Mouse (Mus musculus) kidney, embryonic 16.5 days (tissue): ENCODE results near the gene Ung. TPM values are rescaled to one million over a fixed set of nuclear protein-coding genes. Genes with fewer than 3 reads are reported as not detected.

Experiments
- ATAC-seq: fragments of 200-750 bp; cut with Nextera tagmentation; 2 replicates; pipeline ENCODE4 v1.8.0; 2017; ENCODE audit warnings: moderate TSS enrichment; ENCODE audit not compliant: low FRiP score, low TSS enrichment
- H3K27ac ChIP-seq: fragments of 300-500 bp; sonication (generic); 2 replicates; pipeline ENCODE4 v1.5.1; 2014; ENCODE audit warnings: low read length
- H3K27me3 ChIP-seq: fragments of 300-500 bp; sonication (generic); 2 replicates; pipeline ENCODE4 v1.6.1; 2014; ENCODE audit warnings: low read length, control low read depth, mixed read lengths; ENCODE audit not compliant: insufficient read depth
- H3K36me3 ChIP-seq: fragments of 300-500 bp; sonication (generic); 2 replicates; pipeline ENCODE4 v1.6.1; 2014; ENCODE audit warnings: low read length, control low read depth, mixed read lengths; ENCODE audit not compliant: insufficient read depth
- H3K4me1 ChIP-seq: fragments of 300-500 bp; sonication (generic); 2 replicates; pipeline ENCODE4 v1.6.1; 2014; ENCODE audit warnings: low read length, control low read depth, mixed read lengths; ENCODE audit not compliant: insufficient read depth
- H3K4me2 ChIP-seq: fragments of 300-500 bp; sonication (generic); replicated peaks from 2 replicates; pipeline ENCODE4 v1.6.1; 2014; ENCODE audit warnings: low read depth, low read length
- H3K4me3 ChIP-seq: fragments of 300-500 bp; sonication (generic); 2 replicates; pipeline ENCODE4 v1.5.1; 2014; ENCODE audit warnings: mild to moderate bottlenecking, low read length
- H3K9ac ChIP-seq: fragments of 300-500 bp; sonication (generic); replicated peaks from 2 replicates; pipeline ENCODE4 v1.6.1; 2014; ENCODE audit warnings: low read length
- H3K9me3 ChIP-seq: fragments of 300-500 bp; sonication (generic); 2 replicates; pipeline ENCODE4 v1.6.1; 2016; ENCODE audit warnings: low read length, control low read depth
- WGBS: fragments of 180-500 bp; shearing (Covaris S2); extraction: QIAGEN DNeasy Blood & Tissue Kit; methylation state at CpG from one replicate; pipeline ENCODE4 v1.1.7; 2014; 5-methylcytosine and 5-hydroxymethylcytosine counted together
- polyA plus RNA-seq: library from polyadenylated mRNA; unstranded; fragments of >200 nt; fragmentation: Nextera tagmentation; extraction: Ambion mirVana; gene quantifications from 2 replicates; pipeline ENCODE4 v1.2.1, GENCODE M21; 2015

Ung gene
- polyA plus RNA-seq, 1 experiment from 2014 or later: 56.2 TPM

DNA sequence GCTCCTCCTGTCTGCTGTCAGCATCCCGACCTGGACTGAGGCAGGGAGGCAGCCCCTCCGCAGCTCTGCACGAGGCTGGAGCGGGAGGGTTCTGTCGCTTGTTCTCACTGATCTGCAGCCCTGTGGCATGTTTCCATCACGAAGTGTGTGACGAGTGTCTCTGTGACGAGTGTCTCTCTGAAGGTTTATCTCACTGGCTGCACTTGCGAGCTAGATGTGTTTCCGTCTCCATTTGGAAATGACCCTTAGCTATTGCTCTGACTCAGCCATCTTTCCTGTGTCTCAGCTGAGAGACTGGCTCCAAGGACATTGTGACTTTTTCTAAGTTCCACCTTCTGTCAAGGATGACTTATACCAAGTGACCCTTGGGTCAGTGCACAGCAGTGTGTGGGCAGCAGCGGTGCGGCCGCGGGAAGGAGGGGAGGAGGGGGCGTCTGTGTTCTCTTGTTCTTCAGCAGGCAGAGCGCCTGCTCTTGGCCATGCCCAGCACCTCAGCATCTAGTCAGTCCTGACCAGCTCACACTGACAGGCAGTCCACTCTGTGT lies 23.7 kb upstream of the Ung start:
- Histone ChIP-seq H3K4me1 (no peaks in the 10 kb centered on the region), H3K4me2 (no peak overlapping the region), H3K9me3 (no peaks in the 10 kb centered on the region), H3K9ac (no peak overlapping the region), H3K27me3 (no peaks in the 10 kb centered on the region), H3K36me3 (peaks cover 65% of the 10 kb centered on the region), H3K27ac (no peak overlapping the region), H3K4me3 (no peak overlapping the region)
- ATAC-seq: 0 out of 2 replicates have a peak, but pooled peaks have one; percentile 12
- WGBS: 52% methylated on average over 16 of the region's 16 CpGs

DNA sequence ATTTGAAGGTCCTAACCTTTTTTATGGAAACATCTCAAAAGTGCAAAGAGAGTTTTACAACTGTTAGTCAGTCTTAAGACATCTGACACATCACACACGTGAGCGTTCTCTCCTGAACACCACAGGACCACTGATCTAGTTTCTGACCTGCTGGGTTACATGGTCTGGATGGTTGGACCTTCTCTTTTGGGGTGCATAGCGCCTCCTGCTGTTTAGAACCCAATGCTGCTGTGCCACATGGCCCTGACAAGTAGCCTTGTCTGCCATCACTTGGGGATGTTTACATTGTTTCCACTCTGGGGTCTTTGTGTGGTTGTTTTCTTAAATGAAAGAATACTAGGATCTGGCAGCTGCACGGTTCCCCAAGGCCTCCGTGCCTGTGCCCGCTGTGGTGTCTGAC lies 16.9 kb upstream of the Ung start:
- no peak for ATAC-seq
- WGBS: 87% methylated on average over 6 of the region's 6 CpGs
- no peak overlapping the region for H3K9ac ChIP-seq
- H3K9me3 ChIP-seq: no peaks in the 10 kb centered on the region
- H3K4me2 ChIP-seq: no peak overlapping the region
- H3K4me1 ChIP-seq: no peaks in the 10 kb centered on the region
- H3K27me3 ChIP-seq: no peaks in the 10 kb centered on the region
- H3K4me3 ChIP-seq: no peak overlapping the region
- H3K36me3 ChIP-seq: peaks cover 75% of the 10 kb centered on the region
- no peak overlapping the region for H3K27ac ChIP-seq

GRCm38 (mm10) chr5:114115030-114115429 lies 15.2 kb upstream of the Ung start:
- Histone ChIP-seq H3K4me3 (no peak overlapping the region), H3K4me2 (no peak overlapping the region), H3K36me3 (peaks cover 64% of the 10 kb centered on the region), H3K27ac (no peak overlapping the region), H3K9me3 (no peaks in the 10 kb centered on the region), H3K9ac (no peak overlapping the region), H3K27me3 (no peaks in the 10 kb centered on the region), H3K4me1 (no peaks in the 10 kb centered on the region)
- no peak for ATAC-seq
- 72% methylated on average over 5 of the region's 5 CpGs for WGBS

DNA sequence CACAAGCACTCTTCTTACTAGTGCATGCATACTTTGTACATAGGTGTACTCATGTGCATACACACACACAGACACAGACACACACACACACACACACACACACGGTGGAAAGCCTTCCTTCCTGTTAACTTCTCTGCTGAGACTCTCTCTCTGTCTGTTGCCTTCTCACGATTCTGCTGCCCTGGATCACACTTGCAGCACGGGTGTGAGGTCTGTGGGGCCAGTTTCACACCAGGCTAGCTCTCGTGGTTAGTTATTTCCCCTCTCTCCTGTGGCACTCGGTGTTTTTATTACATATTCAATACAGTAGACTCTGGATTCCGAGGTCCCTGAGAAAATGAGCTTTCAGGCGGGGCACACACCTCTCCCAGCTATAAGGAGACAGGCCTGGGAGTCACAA lies 13.6 kb upstream of the Ung start:
- H3K4me3 ChIP-seq: no peak overlapping the region
- no peaks in the 10 kb centered on the region for H3K4me1 ChIP-seq
- no peaks in the 10 kb centered on the region for H3K9me3 ChIP-seq
- H3K36me3 ChIP-seq: peaks cover 66% of the 10 kb centered on the region
- no peak overlapping the region for H3K27ac ChIP-seq
- H3K9ac ChIP-seq: no peak overlapping the region
- no peak for ATAC-seq
- H3K4me2 ChIP-seq: no peak overlapping the region
- 85% methylated on average over 7 of the region's 7 CpGs for WGBS
- H3K27me3 ChIP-seq: no peaks in the 10 kb centered on the region

GRCm38 (mm10) chr5:114119806-114120205 lies 10.4 kb upstream of the Ung start:
- H3K9ac ChIP-seq: no peak overlapping the region
- no peak overlapping the region for H3K4me3 ChIP-seq
- H3K27ac ChIP-seq: no peak overlapping the region
- H3K4me1 ChIP-seq: no peaks in the 10 kb centered on the region
- no peaks in the 10 kb centered on the region for H3K27me3 ChIP-seq
- peaks cover 65% of the 10 kb centered on the region for H3K36me3 ChIP-seq
- no peak for ATAC-seq
- 89% methylated on average over 4 of the region's 4 CpGs for WGBS
- H3K4me2 ChIP-seq: no peak overlapping the region
- H3K9me3 ChIP-seq: no peaks in the 10 kb centered on the region

DNA sequence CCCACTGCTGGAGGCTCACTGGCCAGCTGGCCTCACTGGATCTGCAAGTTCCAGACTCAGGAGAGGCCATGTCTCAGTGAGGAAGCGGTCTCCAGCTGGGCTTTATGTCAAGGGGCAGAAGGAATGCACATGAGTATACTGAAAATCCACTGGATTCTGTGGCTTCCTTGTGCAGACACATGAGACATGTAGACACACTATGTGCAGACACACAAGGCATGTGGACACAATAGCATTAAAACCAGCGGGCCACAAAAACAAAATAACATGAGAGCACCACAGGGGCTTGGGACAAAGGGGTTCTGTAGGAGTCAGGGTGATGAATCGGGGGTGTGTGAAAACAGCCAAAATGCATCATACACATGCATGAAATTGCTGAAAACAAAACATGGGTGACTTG lies 4.2 kb upstream of the Ung start:
- H3K4me1 ChIP-seq: peaks cover 9% of the 10 kb centered on the region
- H3K9ac ChIP-seq: no peak overlapping the region
- H3K27me3 ChIP-seq: no peaks in the 10 kb centered on the region
- WGBS: 92% methylated on average over 3 of the region's 3 CpGs
- no peaks in the 10 kb centered on the region for H3K9me3 ChIP-seq
- no peak overlapping the region for H3K27ac ChIP-seq
- H3K36me3 ChIP-seq: peaks cover 37% of the 10 kb centered on the region
- ATAC-seq: no peak
- no peak overlapping the region for H3K4me3 ChIP-seq
- H3K4me2 ChIP-seq: no peak overlapping the region

DNA sequence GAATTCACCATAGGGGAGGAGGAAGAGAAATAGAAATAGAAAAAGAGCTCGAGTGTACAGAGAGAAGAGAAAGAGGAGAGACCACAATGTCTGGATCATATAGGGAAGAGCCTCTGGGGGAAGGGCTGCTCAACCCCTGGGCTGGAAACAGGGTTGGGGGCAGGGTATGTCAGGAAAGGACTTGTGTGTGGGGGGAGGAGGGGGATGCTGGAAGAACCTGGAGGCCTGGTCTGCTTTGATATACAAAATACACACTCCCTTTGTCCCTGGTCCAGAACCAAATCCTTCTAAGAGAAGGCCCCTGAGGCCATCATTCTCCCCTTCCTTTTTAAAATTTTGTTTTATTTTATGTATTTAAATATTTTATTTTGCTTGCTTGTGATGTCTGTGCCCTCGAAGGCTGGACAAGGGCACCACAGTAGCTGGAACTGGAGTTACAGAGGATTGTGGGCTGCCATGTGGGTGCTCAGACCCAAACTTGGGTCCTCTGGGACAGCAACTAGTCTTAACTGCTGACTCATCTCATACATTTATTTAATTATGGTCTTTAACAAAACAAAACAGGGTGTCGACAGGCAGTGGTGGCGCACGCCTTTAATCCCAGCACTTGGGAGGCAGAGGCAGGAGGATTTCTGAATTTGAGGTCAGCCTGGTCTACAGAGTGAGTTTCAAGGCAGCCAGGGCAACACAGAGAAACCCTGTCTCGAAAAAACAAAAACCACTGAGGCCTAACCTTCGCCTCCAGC lies 3.5 kb upstream of the Ung start:
- Histone ChIP-seq H3K4me2 (peak overlapping the region; percentile 99), H3K9ac (no peak overlapping the region; the same call in 1 of the 2 replicates), H3K36me3 (peaks cover 30% of the 10 kb centered on the region), H3K9me3 (no peaks in the 10 kb centered on the region), H3K4me3 (no peak overlapping the region), H3K27ac (no peak overlapping the region), H3K4me1 (peaks cover 12% of the 10 kb centered on the region), H3K27me3 (no peaks in the 10 kb centered on the region)
- 78% methylated on average over 7 of the region's 7 CpGs for WGBS
- ATAC-seq: no peak

DNA sequence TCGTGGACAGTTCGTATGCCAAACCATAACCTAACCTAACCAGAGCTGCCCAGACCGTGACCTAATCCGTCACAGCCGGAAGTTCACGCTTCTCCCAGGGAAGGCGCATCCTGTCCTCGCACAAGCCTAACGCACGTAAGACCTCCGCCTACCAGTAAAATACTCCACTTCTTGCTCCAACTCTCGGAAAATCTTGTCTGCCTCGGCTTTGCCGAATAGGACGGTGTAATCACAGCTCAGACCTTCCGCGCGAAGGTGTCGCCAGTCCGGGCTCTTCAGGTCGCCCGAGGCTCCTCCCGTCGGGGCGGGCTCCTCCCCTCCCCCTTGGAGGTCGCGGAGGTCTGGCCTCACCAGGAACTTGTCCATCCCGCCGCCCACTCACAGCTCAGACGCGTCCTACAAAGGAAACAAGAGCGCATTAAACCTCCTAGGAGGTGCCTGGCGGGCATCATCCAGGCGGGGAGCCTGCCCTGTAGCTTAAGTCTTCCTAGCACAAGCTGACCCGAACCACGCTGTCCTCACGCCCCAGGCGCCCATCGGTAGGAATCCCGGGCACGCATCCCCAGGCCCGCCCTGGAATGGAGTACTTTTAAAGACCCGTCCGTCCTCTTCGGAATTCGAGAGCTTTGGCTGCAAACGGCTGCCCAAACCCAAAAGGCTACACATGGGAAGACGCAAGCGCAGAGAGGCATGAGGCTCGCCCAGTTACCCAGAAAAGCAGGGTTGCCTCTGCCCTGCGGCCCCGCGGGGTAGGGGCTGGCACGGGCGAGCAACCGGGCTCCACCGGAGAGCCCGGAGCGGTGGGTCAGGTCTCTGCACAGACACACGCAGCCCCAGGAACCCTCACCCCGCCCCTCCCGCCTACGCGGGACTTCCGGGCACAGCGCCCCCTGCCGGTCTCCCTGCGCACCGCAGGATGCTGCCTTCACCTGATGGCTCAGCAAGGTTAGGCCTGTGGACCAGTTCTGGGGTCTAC lies 2.5 kb upstream of the Ung start, which contains the start of gene Alkbh2:
Alkbh2 (minus strand) TSS at position 845 of the 976 bp plus-strand sequence.
- no peaks in the 10 kb centered on the region for H3K9me3 ChIP-seq

GRCm38 (mm10) chr5:114129550-114130210 lies 506 bp upstream of the Ung start:
- H3K27ac ChIP-seq: no peak overlapping the region; the same call in 1 of the 2 replicates
- H3K4me1 ChIP-seq: peaks cover 26% of the 10 kb centered on the region
- H3K9me3 ChIP-seq: no peaks in the 10 kb centered on the region
- H3K36me3 ChIP-seq: peaks cover 6% of the 10 kb centered on the region; the same call in 1 of the 2 replicates
- peak overlapping the region; percentile 89 for H3K4me3 ChIP-seq
- no peak for ATAC-seq
- H3K9ac ChIP-seq: peak overlapping the region; percentile 73
- H3K4me2 ChIP-seq: peak overlapping the region; percentile 98
- WGBS: 73% methylated on average over 15 of the region's 15 CpGs
- H3K27me3 ChIP-seq: no peaks in the 10 kb centered on the region

More for the DNA sequence above, 2.5 kb upstream of the Ung start, which contains the start of gene Alkbh2:
- Histone ChIP-seq H3K36me3 (peaks cover 20% of the 10 kb centered on the region), H3K27me3 (no peaks in the 10 kb centered on the region), H3K9ac (peak within 1 kb of the TSS; percentile 78), H3K4me1 (peaks cover 22% of the 10 kb centered on the region), H3K4me2 (peak within 1 kb of the TSS; percentile 99), H3K4me3 (peak within 1 kb of the TSS; percentile 71), H3K27ac (peak within 1 kb of the TSS; percentile 94)
- under 1% methylated on average over 69 of the region's 69 CpGs for WGBS
- ATAC-seq: peak; percentile 39
